Mouse (Mus musculus) kidney, postnatal 10 days (tissue): ENCODE measurements around the gene Ctbp2.

Experiments used
- DNase-seq: peaks from one replicate; pipeline ENCODE4 v3.0.0; 2021; ENCODE audit warnings: mixed read lengths

Gene Ctbp2

GRCm38 (mm10) chr7:133002271-133002670 lies 121.9 kb downstream of the Ctbp2 start:
- no peak for DNase-seq

- no peak for DNase-seq
Measured at GRCm38 (mm10) chr7:133001388-133001787, 122.8 kb downstream of the Ctbp2 start.

GRCm38 (mm10) chr7:132999061-132999460 lies 125.1 kb downstream of the Ctbp2 start:
- no peak for DNase-seq

GRCm38 (mm10) chr7:132998639-132999038 lies 125.5 kb downstream of the Ctbp2 start:
- DNase-seq: peak; percentile 6

- DNase-seq: peak; percentile 31
Measured at GRCm38 (mm10) chr7:132996391-132996790, 127.8 kb downstream of the Ctbp2 start.

- DNase-seq: no peak
Measured at GRCm38 (mm10) chr7:132994628-132995191, 129.4 kb downstream of the Ctbp2 start.

GRCm38 (mm10) chr7:132994120-132994519 lies 130.0 kb downstream of the Ctbp2 start:
- DNase-seq: no peak

- no peak for DNase-seq
Measured at GRCm38 (mm10) chr7:132992967-132993615, 131.1 kb downstream of the Ctbp2 start.

GRCm38 (mm10) chr7:132991240-132991900 lies 132.8 kb downstream of the Ctbp2 start:
- no peak for DNase-seq

GRCm38 (mm10) chr7:132989839-132990238 lies 134.3 kb downstream of the Ctbp2 start:
- no peak for DNase-seq

- no peak for DNase-seq
Measured at GRCm38 (mm10) chr7:132982639-132983038, 141.5 kb downstream of the Ctbp2 start.

- no peak for DNase-seq
Measured at GRCm38 (mm10) chr7:132977981-132978380, 146.2 kb downstream of the Ctbp2 start.

GRCm38 (mm10) chr7:132976079-132976478 lies 148.1 kb downstream of the Ctbp2 start:
- no peak for DNase-seq

GRCm38 (mm10) chr7:132972079-132972478 lies 152.1 kb downstream of the Ctbp2 start:
- no peak for DNase-seq

GRCm38 (mm10) chr7:132965707-132966106 lies 158.4 kb downstream of the Ctbp2 start:
- no peak for DNase-seq

- DNase-seq: no peak
Measured at GRCm38 (mm10) chr7:132964395-132964794, 159.8 kb downstream of the Ctbp2 start.

GRCm38 (mm10) chr7:132950613-132951012 lies 173.5 kb downstream of the Ctbp2 start:
- DNase-seq: no peak

GRCm38 (mm10) chr7:132949968-132950367 lies 174.2 kb downstream of the Ctbp2 start:
- DNase-seq: no peak

- DNase-seq: no peak
Measured at GRCm38 (mm10) chr7:132940569-132940968, 183.6 kb downstream of the Ctbp2 start.

GRCm38 (mm10) chr7:132939118-132939517 lies 185.0 kb downstream of the Ctbp2 start:
- no peak for DNase-seq
